In genomic region chr14:14354511-14355359, GRCm38 (mm10) we compare ENCODE assay signal across 12 mouse cellular contexts. TPM values are rescaled to one million over a fixed set of nuclear protein-coding genes. Genes with fewer than 3 reads are reported as not detected.
DNase-seq lines count a peak whose midpoint lies in the region; ATAC-seq and TF ChIP-seq lines count a peak whose summit lies in the region.
"Had no signal": no experiment of that assay in that cellular context is flagged by ENCODE, and none has a peak within 500 bp of the region (broad histone marks: within the 10 kb centered on the region; RNA-seq: fewer than 3 reads in every experiment).

No protein-coding gene starts in this region.

- WGBS in liver, postnatal 0 days (ENCODE audit: insufficient replicate concordance): 92% methylated on average over 13 of the region's 13 CpGs
- WGBS in forebrain, embryonic 12.5 days: 84% methylated on average over 13 of the region's 13 CpGs
- 74% methylated on average over 13 of the region's 13 CpGs for WGBS in midbrain, embryonic 16.5 days

- H3K27me3 ChIP-seq in liver, postnatal 0 days (ENCODE audit: insufficient read depth, low read length): no peaks in the 10 kb centered on the region
- H3K27me3 ChIP-seq in forebrain, embryonic 12.5 days: no peaks in the 10 kb centered on the region
- no peaks in the 10 kb centered on the region for H3K27me3 ChIP-seq in midbrain, embryonic 16.5 days (ENCODE audit: control insufficient read depth, insufficient read depth, low read depth, low read length)
- H3K27me3 ChIP-seq: embryonic facial prominence, embryonic 13.5 days had no signal

- no peak overlapping the region for H3K4me3 ChIP-seq in liver, postnatal 0 days (ENCODE audit: low read depth, low read length)
- no peak overlapping the region for H3K4me3 ChIP-seq in forebrain, embryonic 12.5 days (replicated peaks)
- no peak overlapping the region for H3K4me3 ChIP-seq in midbrain, embryonic 16.5 days (ENCODE audit: low read depth, low read length)
- H3K4me3 ChIP-seq: embryonic facial prominence, embryonic 13.5 days; heart, adult 2 months had no signal

- TF ChIP-seq EP300 in liver, postnatal 0 days (IDR thresholded peaks at IDR 0.05; ENCODE audit: low read depth): no peak

- peak; percentile 18 for DNase-seq in CD4-positive, CD25-positive, alpha-beta regulatory T cell, adult 2 months (ENCODE audit: low read depth, low spot score)
- DNase-seq in liver, postnatal 0 days: no peak
- DNase-seq in liver: no peak
- no peak for DNase-seq in layer of hippocampus, postnatal 10 days (ENCODE audit: low spot score in 2 of 2)
- DNase-seq in left cerebral cortex, adult 8-10 months (ENCODE audit: low spot score in 2 of 2): no peak
- DNase-seq: heart, adult 2 months had no signal

- ATAC-seq in CD4-positive, CD25-positive, alpha-beta regulatory T cell, adult 4 months: no peak
- ATAC-seq in liver, postnatal 0 days: peak; percentile 13; the same call in 1 of the 2 replicates
- ATAC-seq in forebrain, embryonic 12.5 days (ENCODE audit: low FRiP score): peak; percentile 25
- peak; percentile 19; the same call in 1 of the 2 replicates for ATAC-seq in midbrain, embryonic 16.5 days

- no peak overlapping the region for H3K4me2 ChIP-seq in liver, postnatal 0 days (ENCODE audit: low read depth, low read length)
- no peak overlapping the region for H3K4me2 ChIP-seq in forebrain, embryonic 12.5 days
- no peak overlapping the region for H3K4me2 ChIP-seq in midbrain, embryonic 16.5 days (ENCODE audit: low read length)
- H3K4me2 ChIP-seq: embryonic facial prominence, embryonic 13.5 days had no signal

- TF ChIP-seq CTCF in liver, postnatal 0 days (IDR thresholded peaks at IDR 0.05; ENCODE audit: low read depth): no peak

- H3K36me3 ChIP-seq in liver, postnatal 0 days (replicated peaks; ENCODE audit: insufficient read depth, low read length): no peaks in the 10 kb centered on the region
- no peaks in the 10 kb centered on the region for H3K36me3 ChIP-seq in forebrain, embryonic 12.5 days (replicated peaks)
- 0 out of 2 replicates have a peak, but pooled peaks cover 3% of the 10 kb centered on the region for H3K36me3 ChIP-seq in midbrain, embryonic 16.5 days (ENCODE audit: control insufficient read depth, insufficient read depth, low read length)

- no peak overlapping the region for H3K27ac ChIP-seq in liver, postnatal 0 days (ENCODE audit: low read depth)
- no peak overlapping the region for H3K27ac ChIP-seq in forebrain, embryonic 12.5 days
- no peak overlapping the region for H3K27ac ChIP-seq in midbrain, embryonic 16.5 days (ENCODE audit: low read length)
- H3K27ac ChIP-seq: embryonic facial prominence, embryonic 13.5 days; heart, adult 2 months had no signal

- no peaks in the 10 kb centered on the region for H3K4me1 ChIP-seq in liver, postnatal 0 days (ENCODE audit: insufficient read depth)
- no peaks in the 10 kb centered on the region for H3K4me1 ChIP-seq in forebrain, embryonic 12.5 days
- no peaks in the 10 kb centered on the region for H3K4me1 ChIP-seq in midbrain, embryonic 16.5 days (ENCODE audit: control insufficient read depth, insufficient read depth, low read length)
- H3K4me1 ChIP-seq: embryonic facial prominence, embryonic 13.5 days had no signal

- no peak overlapping the region for H3K9ac ChIP-seq in liver, postnatal 0 days (replicated peaks)
- H3K9ac ChIP-seq in forebrain, embryonic 12.5 days: no peak overlapping the region
- no peak overlapping the region for H3K9ac ChIP-seq in midbrain, embryonic 16.5 days (ENCODE audit: low read depth, low read length)
- H3K9ac ChIP-seq: embryonic facial prominence, embryonic 13.5 days had no signal

- peaks cover 47% of the 10 kb centered on the region for H3K9me3 ChIP-seq in liver, postnatal 0 days (ENCODE audit: low read length)
- H3K9me3 ChIP-seq in forebrain, embryonic 12.5 days: peaks cover 44% of the 10 kb centered on the region
- peaks cover 13% of the 10 kb centered on the region; the same call in 1 of the 2 replicates for H3K9me3 ChIP-seq in midbrain, embryonic 16.5 days (replicated peaks; ENCODE audit: control insufficient read depth, low read length, poor library complexity, severe bottlenecking)

RNA-seq across cellular contexts. Expression of gene Il3ra, which starts 8.7 kb away (rescaled TPM):
- polyA plus RNA-seq in CD4-positive, CD25-positive, alpha-beta regulatory T cell, adult 4 months (2017; shearing (Covaris generic)): 10 to 100 TPM in 1 of 2 experiments, 1 to 10 TPM in 1; 5.1 to 12.1 TPM
- polyA plus RNA-seq in liver, postnatal 0 days (2015; fragmentation: Nextera tagmentation; extraction: Ambion mirVana): 2.9 and 3.2 TPM in 2 replicates
- 1.4 TPM in 2 replicates for polyA plus RNA-seq in forebrain, embryonic 12.5 days (2016; fragmentation: Nextera tagmentation; extraction: Ambion mirVana)
- 2.3 and 2.7 TPM in 2 replicates for polyA plus RNA-seq in midbrain, embryonic 16.5 days (2015; fragmentation: Nextera tagmentation; extraction: Ambion mirVana)
- 1 to 10 TPM; 3.5 to 4.3 TPM for total RNA-seq in layer of hippocampus, postnatal 10 days (2021)
- 1 to 10 TPM; 2.9 to 7.3 (median 4.9) TPM for total RNA-seq in left cerebral cortex, adult 8-10 months (2022)

RNA-seq across cellular contexts. Expression of gene Olfr31, which starts 32.1 kb away (rescaled TPM):
- under 1 TPM in 1 of 2 experiments, not detected in 1; 0.43 TPM for polyA plus RNA-seq in CD4-positive, CD25-positive, alpha-beta regulatory T cell, adult 4 months (2017; shearing (Covaris generic))
- polyA plus RNA-seq in liver, postnatal 0 days (2015; fragmentation: Nextera tagmentation; extraction: Ambion mirVana): not detected in 2 replicates
- polyA plus RNA-seq in forebrain, embryonic 12.5 days (2016; fragmentation: Nextera tagmentation; extraction: Ambion mirVana): not detected in 2 replicates
- polyA plus RNA-seq in midbrain, embryonic 16.5 days (2015; fragmentation: Nextera tagmentation; extraction: Ambion mirVana): 0.22 TPM in 1 of 2 replicates, not detected in the other
- under 1 TPM in 1 of 2 experiments, not detected in 1; 0.11 TPM for total RNA-seq in layer of hippocampus, postnatal 10 days (2021)
- not detected for total RNA-seq in left cerebral cortex, adult 8-10 months (2022)
- total RNA-seq: heart, adult 2 months had no signal
- polyA plus RNA-seq: embryonic facial prominence, embryonic 13.5 days; heart, adult 2 months; kidney, embryonic 14.5 days; limb, embryonic 14.5 days had no signal

RNA-seq across cellular contexts. Expression of gene Olfr721-ps1, which starts 46.4 kb away (rescaled TPM):
- not detected for polyA plus RNA-seq in CD4-positive, CD25-positive, alpha-beta regulatory T cell, adult 4 months (2017; shearing (Covaris generic))
- not detected in 2 replicates for polyA plus RNA-seq in liver, postnatal 0 days (2015; fragmentation: Nextera tagmentation; extraction: Ambion mirVana)
- polyA plus RNA-seq in forebrain, embryonic 12.5 days (2016; fragmentation: Nextera tagmentation; extraction: Ambion mirVana): not detected in 2 replicates
- not detected in 2 replicates for polyA plus RNA-seq in midbrain, embryonic 16.5 days (2015; fragmentation: Nextera tagmentation; extraction: Ambion mirVana)
- total RNA-seq in layer of hippocampus, postnatal 10 days (2021): not detected
- total RNA-seq in left cerebral cortex, adult 8-10 months (2022): not detected
- total RNA-seq: heart, adult 2 months had no signal
- polyA plus RNA-seq: embryonic facial prominence, embryonic 13.5 days; heart, adult 2 months; kidney, embryonic 14.5 days; limb, embryonic 14.5 days had no signal
